Mouse (Mus musculus) forebrain, embryonic 14.5 days (tissue): ENCODE data around the gene Ppm1a. TPM values are rescaled to one million over a fixed set of nuclear protein-coding genes. Genes with fewer than 3 reads are reported as not detected.

ENCODE experiments used
- ATAC-seq: fragments of 200-750 bp; cut with Nextera tagmentation; 2 replicates; pipeline ENCODE4 v1.8.0; 2017; ENCODE audit warnings: mild to moderate bottlenecking, moderate library complexity
- DNase-seq: peaks from one replicate; pipeline ENCODE4 v3.0.0-alpha.2; 2015; ENCODE audit warnings: low spot score
- H3K27ac ChIP-seq: fragments of 300-500 bp; sonication (generic); 2 replicates; pipeline ENCODE4 v1.5.1; 2014; ENCODE audit warnings: low read depth, mild to moderate bottlenecking, control low read depth, low read length, moderate library complexity
- H3K27me3 ChIP-seq: fragments of 300-500 bp; sonication (generic); replicated peaks from 2 replicates; pipeline ENCODE4 v1.6.1; 2014; ENCODE audit warnings: low read length, control low read depth, mixed read lengths; ENCODE audit not compliant: control insufficient read depth, insufficient read depth
- H3K36me3 ChIP-seq: fragments of 300-500 bp; sonication (generic); 2 replicates; pipeline ENCODE4 v1.6.1; 2014; ENCODE audit warnings: low read length, control low read depth; ENCODE audit not compliant: control insufficient read depth, insufficient read depth
- H3K4me1 ChIP-seq: fragments of 300-500 bp; sonication (generic); 2 replicates; pipeline ENCODE4 v1.6.1; 2014; ENCODE audit warnings: antibody characterized with exemption, low read length, control low read depth; ENCODE audit not compliant: control insufficient read depth, insufficient read depth
- H3K4me2 ChIP-seq: fragments of 300-500 bp; sonication (generic); 2 replicates; pipeline ENCODE4 v1.6.1; 2014; ENCODE audit warnings: mild to moderate bottlenecking, control low read depth, low read length
- H3K4me3 ChIP-seq: fragments of 300-500 bp; sonication (generic); 2 replicates; pipeline ENCODE4 v1.5.1; 2014; ENCODE audit warnings: low read depth, low read length, control low read depth
- H3K9ac ChIP-seq: fragments of 300-500 bp; sonication (generic); 2 replicates; pipeline ENCODE4 v1.6.1; 2014; ENCODE audit warnings: mild to moderate bottlenecking, low read length, control low read depth, moderate library complexity
- H3K9me3 ChIP-seq: fragments of 300-500 bp; sonication (generic); replicated peaks from 2 replicates; pipeline ENCODE4 v1.6.1; 2016; ENCODE audit warnings: low read length, control low read depth, mixed read lengths; ENCODE audit not compliant: control insufficient read depth
- WGBS: fragments of 180-500 bp; shearing (Covaris S2); extraction: QIAGEN DNeasy Blood & Tissue Kit; methylation state at CpG from one replicate; pipeline ENCODE4 v1.1.7; 2014; 5-methylcytosine and 5-hydroxymethylcytosine counted together
- polyA plus RNA-seq: library from polyadenylated mRNA; unstranded; fragments of >200 nt; fragmentation: Nextera tagmentation; extraction: Ambion mirVana; gene quantifications from 2 replicates; pipeline ENCODE4 v1.2.1, GENCODE M21; 2014

Ppm1a gene
- 45.8 and 53.0 TPM in 2 replicates for polyA plus RNA-seq

- DNase-seq: no peak
- H3K27me3 ChIP-seq: no peaks in the 10 kb centered on the region
- no peak within 1 kb of the TSS for H3K9ac ChIP-seq
- H3K9me3 ChIP-seq: no peaks in the 10 kb centered on the region
- 14% methylated on average over 4 of the region's 4 CpGs for WGBS
- H3K4me2 ChIP-seq: no peak within 1 kb of the TSS
- no peak within 1 kb of the TSS for H3K4me3 ChIP-seq
- ATAC-seq: no peak
- no peaks in the 10 kb centered on the region for H3K36me3 ChIP-seq
- H3K27ac ChIP-seq: no peak within 1 kb of the TSS
- H3K4me1 ChIP-seq: no peaks in the 10 kb centered on the region
Observed at GRCm38 (mm10) chr12:72757086-72757485, at the start of gene Ppm1a. TSS of gene Ppm1a (plus strand) at chr12:72757455.

- peak; percentile 55 for DNase-seq
- ATAC-seq: 0 out of 2 replicates have a peak, but pooled peaks have one; percentile 34
- Histone ChIP-seq H3K4me2 (no peak overlapping the region), H3K9me3 (0 out of 2 replicates have a peak, but pooled peaks cover 3% of the 10 kb centered on the region), H3K4me3 (no peak overlapping the region), H3K4me1 (no peaks in the 10 kb centered on the region), H3K36me3 (no peaks in the 10 kb centered on the region), H3K9ac (no peak overlapping the region), H3K27me3 (no peaks in the 10 kb centered on the region), H3K27ac (no peak overlapping the region)
- WGBS: 74% methylated on average over 3 of the region's 3 CpGs
Observed at GRCm38 (mm10) chr12:72709981-72710380, 47.3 kb upstream of the Ppm1a start.

GRCm38 (mm10) chr12:72714896-72715295 lies 42.4 kb upstream of the Ppm1a start:
- no peak for ATAC-seq
- no peak overlapping the region for H3K4me3 ChIP-seq
- no peak overlapping the region for H3K4me2 ChIP-seq
- H3K4me1 ChIP-seq: no peaks in the 10 kb centered on the region
- no peak overlapping the region for H3K9ac ChIP-seq
- H3K27ac ChIP-seq: no peak overlapping the region
- 97% methylated on average over 2 of the region's 2 CpGs for WGBS
- no peak for DNase-seq
- no peaks in the 10 kb centered on the region for H3K27me3 ChIP-seq
- H3K36me3 ChIP-seq: no peaks in the 10 kb centered on the region
- H3K9me3 ChIP-seq: 0 out of 2 replicates have a peak, but pooled peaks cover 3% of the 10 kb centered on the region

GRCm38 (mm10) chr12:72715846-72716245 lies 41.4 kb upstream of the Ppm1a start:
- H3K4me3 ChIP-seq: no peak overlapping the region
- DNase-seq: no peak
- 0 out of 2 replicates have a peak, but pooled peaks cover 3% of the 10 kb centered on the region for H3K9me3 ChIP-seq
- no peak overlapping the region for H3K4me2 ChIP-seq
- 97% methylated on average over 9 of the region's 9 CpGs for WGBS
- no peaks in the 10 kb centered on the region for H3K4me1 ChIP-seq
- no peak overlapping the region for H3K27ac ChIP-seq
- H3K36me3 ChIP-seq: no peaks in the 10 kb centered on the region
- no peaks in the 10 kb centered on the region for H3K27me3 ChIP-seq
- no peak for ATAC-seq
- H3K9ac ChIP-seq: no peak overlapping the region

- no peak overlapping the region for H3K9ac ChIP-seq
- H3K36me3 ChIP-seq: no peaks in the 10 kb centered on the region
- H3K27me3 ChIP-seq: no peaks in the 10 kb centered on the region
- DNase-seq (no peak), ATAC-seq (no peak)
- H3K27ac ChIP-seq: no peak overlapping the region
- no peak overlapping the region for H3K4me2 ChIP-seq
- no peaks in the 10 kb centered on the region for H3K4me1 ChIP-seq
- WGBS: 81% methylated on average over 2 of the region's 2 CpGs
- no peaks in the 10 kb centered on the region for H3K9me3 ChIP-seq
- no peak overlapping the region for H3K4me3 ChIP-seq
Observed at GRCm38 (mm10) chr12:72719046-72719445, 38.2 kb upstream of the Ppm1a start.

- ATAC-seq (no peak), DNase-seq (no peak)
- H3K9ac ChIP-seq: no peak overlapping the region
- no peak overlapping the region for H3K4me3 ChIP-seq
- no peaks in the 10 kb centered on the region for H3K36me3 ChIP-seq
- 86% methylated on average over 11 of the region's 11 CpGs for WGBS
- no peaks in the 10 kb centered on the region for H3K9me3 ChIP-seq
- no peaks in the 10 kb centered on the region for H3K4me1 ChIP-seq
- H3K27ac ChIP-seq: no peak overlapping the region
- no peak overlapping the region for H3K4me2 ChIP-seq
- no peaks in the 10 kb centered on the region for H3K27me3 ChIP-seq
Observed at GRCm38 (mm10) chr12:72719452-72720087, 37.7 kb upstream of the Ppm1a start.

GRCm38 (mm10) chr12:72721710-72722109 lies 35.5 kb upstream of the Ppm1a start:
- Histone ChIP-seq H3K4me2 (no peak overlapping the region), H3K36me3 (no peaks in the 10 kb centered on the region), H3K4me1 (no peaks in the 10 kb centered on the region), H3K4me3 (no peak overlapping the region), H3K9ac (no peak overlapping the region), H3K27ac (no peak overlapping the region), H3K27me3 (no peaks in the 10 kb centered on the region), H3K9me3 (no peaks in the 10 kb centered on the region)
- WGBS: 90% methylated on average over 5 of the region's 5 CpGs
- no peak for DNase-seq
- ATAC-seq: no peak

GRCm38 (mm10) chr12:72723965-72724364 lies 33.3 kb upstream of the Ppm1a start:
- 66% methylated on average over 3 of the region's 3 CpGs for WGBS

GRCm38 (mm10) chr12:72727021-72727420 lies 30.2 kb upstream of the Ppm1a start:
- Histone ChIP-seq H3K4me1 (no peaks in the 10 kb centered on the region), H3K9ac (no peak overlapping the region), H3K27me3 (no peaks in the 10 kb centered on the region), H3K36me3 (no peaks in the 10 kb centered on the region), H3K9me3 (no peaks in the 10 kb centered on the region), H3K4me2 (no peak overlapping the region), H3K4me3 (no peak overlapping the region), H3K27ac (no peak overlapping the region)
- no peak for ATAC-seq
- no peak for DNase-seq
- WGBS: 90% methylated on average over 8 of the region's 8 CpGs

More at GRCm38 (mm10) chr12:72723965-72724364, 33.3 kb upstream of the Ppm1a start:
- Histone ChIP-seq H3K4me3 (no peak overlapping the region), H3K9me3 (no peaks in the 10 kb centered on the region), H3K9ac (no peak overlapping the region), H3K4me2 (no peak overlapping the region), H3K27ac (no peak overlapping the region), H3K4me1 (no peaks in the 10 kb centered on the region), H3K27me3 (no peaks in the 10 kb centered on the region), H3K36me3 (no peaks in the 10 kb centered on the region)
- DNase-seq (no peak), ATAC-seq (no peak)
